In the genomic region with DNA sequence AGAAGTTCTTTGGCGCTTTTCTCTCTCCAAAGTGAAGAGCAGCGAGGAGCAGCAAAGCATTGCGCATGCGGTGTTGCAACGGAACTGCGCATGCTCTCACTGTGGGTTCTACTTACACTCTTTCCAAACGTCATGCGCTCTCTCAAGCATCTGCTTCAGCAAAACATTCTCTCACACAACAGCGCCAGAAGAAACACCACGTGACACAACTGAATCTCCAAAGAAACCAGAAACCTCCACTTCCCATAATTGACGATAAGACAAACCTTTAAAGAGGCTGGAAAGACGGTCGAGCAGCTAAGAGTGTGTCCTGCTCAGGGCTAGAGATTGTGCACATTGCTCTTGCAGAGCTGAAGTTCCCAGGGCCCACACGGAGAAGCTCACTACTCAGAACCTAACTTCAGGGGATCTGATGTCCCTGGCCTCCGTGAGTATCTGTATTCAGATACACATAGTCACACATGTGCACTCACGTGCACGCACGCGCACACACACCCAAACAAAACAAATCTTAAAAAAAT, we compare ENCODE assay signal across 1 mouse cellular context.
TF ChIP-seq lines count a peak whose summit lies in the region.

No protein-coding gene starts in this region.

TF ChIP-seq in MEL, 35 proteins besides CTCF, POLR2A, EP300 and RAD21 (continued from another document):
- peak; percentile 74; the same call in 1 of the 2 replicates for TF ChIP-seq SIN3A (IDR thresholded peaks at IDR 0.05; ENCODE audit: low read length)
- TF ChIP-seq MYC (IDR thresholded peaks at IDR 0.05; ENCODE audit: low read depth, low read length), result peak; percentile 86
- TF ChIP-seq NRF1 (IDR thresholded peaks at IDR 0.05; ENCODE audit: insufficient read depth, low read depth, low read length, poor library complexity, severe bottlenecking), result peak; percentile 83
- peak; percentile 55; the same call in 1 of the 2 replicates for TF ChIP-seq HCFC1 (IDR thresholded peaks at IDR 0.05; ENCODE audit: low read depth, low read length)
- no peak for TF ChIP-seq POLR2AphosphoS2 (IDR thresholded peaks at IDR 0.05; ENCODE audit: low read length)
- TF ChIP-seq TBP (IDR thresholded peaks at IDR 0.05; ENCODE audit: low read depth, low read length), result peak; percentile 65; the same call in 1 of the 2 replicates
- no peak for TF ChIP-seq ZMIZ1 (IDR thresholded peaks at IDR 0.05; ENCODE audit: low read depth, low read length)
- TF ChIP-seq USF2 (IDR thresholded peaks at IDR 0.05; ENCODE audit: borderline replicate concordance in 1 of 2, insufficient read depth in 1 of 2, low read depth in 1 of 2, low read length in 2 of 2), result peak; percentile 35 to 69; a peak in 1 of 4 replicates
- TF ChIP-seq ELF1 (IDR thresholded peaks at IDR 0.05; ENCODE audit: low read depth, low read length), result no peak
- TF ChIP-seq TCF12 (IDR thresholded peaks at IDR 0.05; ENCODE audit: low read depth, low read length), result 0 out of 2 replicates have a peak, but pooled peaks have one; percentile 12
- peak; percentile 84 for TF ChIP-seq BHLHE40 (IDR thresholded peaks at IDR 0.05; ENCODE audit: borderline replicate concordance, low read depth, low read length)
- TF ChIP-seq JUND (IDR thresholded peaks at IDR 0.05; ENCODE audit: low read depth, low read length), result 0 out of 2 replicates have a peak, but pooled peaks have one; percentile 19
- peak; percentile 61; the same call in 1 of the 2 replicates for TF ChIP-seq ETS1 (IDR thresholded peaks at IDR 0.05; ENCODE audit: low read depth, low read length)
- no peak for TF ChIP-seq GABPA (IDR thresholded peaks at IDR 0.05; ENCODE audit: low read depth, low read length)
- TF ChIP-seq ZC3H11A (IDR thresholded peaks at IDR 0.05; ENCODE audit: low read depth, low read length), result no peak
- no peak for TF ChIP-seq GATA1 (IDR thresholded peaks at IDR 0.05; ENCODE audit: low read depth, low read length)
- TF ChIP-seq ZKSCAN1 (IDR thresholded peaks at IDR 0.05; ENCODE audit: low read depth, low read length), result no peak
- no peak for TF ChIP-seq UBTF (IDR thresholded peaks at IDR 0.05; ENCODE audit: borderline replicate concordance, insufficient read depth, low read depth, low read length)
